Mouse (Mus musculus): ENCODE measurements around the gene Dnajc19.
"Not testable (repeated sequence)": the region's sequence is repeated elsewhere in the genome, so short reads cannot be mapped to it uniquely, and the experiment has no call there.

Dnajc19 gene

GRCm38 (mm10) chr3:34080900-34081662, at the start of gene Dnajc19:
Dnajc19 (minus strand) TSS chr3:34081321.
- in situ Hi-C loops (cut with MboI; ENCODE audit: unreplicated experiment in 2 of 2): loop anchor here in 1 of 2 experiments (25.0 kb wide), 1 partner anchor 269 kb away; no protein-coding TSS in a partner anchor

GRCm38 (mm10) chr3:34129957-34130356, 48.8 kb upstream of the Dnajc19 start:
- in situ Hi-C loops (cut with MboI; ENCODE audit: unreplicated experiment in 2 of 2): no loop called here

- in situ Hi-C loops (cut with MboI; ENCODE audit: unreplicated experiment in 2 of 2): no loop called here
These were observed 40.2 kb upstream of the Dnajc19 start for GRCm38 (mm10) chr3:34121311-34121710.

GRCm38 (mm10) chr3:34120791-34121190, 39.7 kb upstream of the Dnajc19 start:
- in situ Hi-C loops (cut with MboI; ENCODE audit: unreplicated experiment in 2 of 2): no loop called here

GRCm38 (mm10) chr3:34119869-34120268, 38.7 kb upstream of the Dnajc19 start:
- in situ Hi-C loops (cut with MboI; ENCODE audit: unreplicated experiment in 2 of 2): no loop called here

GRCm38 (mm10) chr3:34115806-34116205, 34.7 kb upstream of the Dnajc19 start:
- in situ Hi-C loops (cut with MboI; ENCODE audit: unreplicated experiment in 2 of 2): no loop called here

- in situ Hi-C loops (cut with MboI; ENCODE audit: unreplicated experiment in 2 of 2): no loop called here
These were observed 31.0 kb upstream of the Dnajc19 start for GRCm38 (mm10) chr3:34111941-34112685.

- in situ Hi-C loops (cut with MboI; ENCODE audit: unreplicated experiment in 2 of 2): no loop called here
These were observed 26.5 kb upstream of the Dnajc19 start for GRCm38 (mm10) chr3:34107631-34108030.

- in situ Hi-C loops (cut with MboI; ENCODE audit: unreplicated experiment in 2 of 2): no loop called here
These were observed 25.3 kb upstream of the Dnajc19 start for GRCm38 (mm10) chr3:34106421-34106820.

- in situ Hi-C loops (cut with MboI; ENCODE audit: unreplicated experiment in 2 of 2): no loop called here
These were observed 23.0 kb upstream of the Dnajc19 start for GRCm38 (mm10) chr3:34103902-34104672.

- in situ Hi-C loops (cut with MboI; ENCODE audit: unreplicated experiment in 2 of 2): no loop called here
These were observed 21.8 kb upstream of the Dnajc19 start for GRCm38 (mm10) chr3:34102891-34103290.

- in situ Hi-C loops (cut with MboI; ENCODE audit: unreplicated experiment in 2 of 2): loop anchor here in 1 of 2 experiments (25.0 kb wide), 1 partner anchor 271 kb away; no protein-coding TSS in a partner anchor
These were observed 2.5 kb upstream of the Dnajc19 start for GRCm38 (mm10) chr3:34083655-34084054.

- in situ Hi-C loops (cut with MboI; ENCODE audit: unreplicated experiment in 2 of 2): loop anchor here in 1 of 2 experiments (25.0 kb wide), 1 partner anchor 270 kb away; no protein-coding TSS in a partner anchor
These were observed 808 bp upstream of the Dnajc19 start for GRCm38 (mm10) chr3:34081929-34082328.

GRCm38 (mm10) chr3:34076058-34076759, 4.9 kb downstream of the Dnajc19 start:
- in situ Hi-C loops (cut with MboI; ENCODE audit: unreplicated experiment in 2 of 2): loop anchor here (5.0 to 25.0 kb wide), 3 partner anchors 44 to 264 kb away; no protein-coding TSS in a partner anchor

GRCm38 (mm10) chr3:34072726-34073125, 8.4 kb downstream of the Dnajc19 start:
- in situ Hi-C loops (cut with MboI; ENCODE audit: unreplicated experiment in 2 of 2): no loop called here

- in situ Hi-C loops (cut with MboI; ENCODE audit: unreplicated experiment in 2 of 2): not testable (repeated sequence)
These were observed 12.2 kb downstream of the Dnajc19 start for GRCm38 (mm10) chr3:34068943-34069342.

- in situ Hi-C loops (cut with MboI; ENCODE audit: unreplicated experiment in 2 of 2): no loop called here
These were observed 18.8 kb downstream of the Dnajc19 start for GRCm38 (mm10) chr3:34062352-34062751.

- in situ Hi-C loops (cut with MboI; ENCODE audit: unreplicated experiment in 2 of 2): loop anchor here (25.0 kb wide), 2 partner anchors 1305 to 1870 kb away; partner anchors contain the start of genes Mrpl47 (in 1 of the 2) and Ndufb5 (in 1 of the 2)
These were observed 39.1 kb downstream of the Dnajc19 start for GRCm38 (mm10) chr3:34041990-34042389.

GRCm38 (mm10) chr3:34035706-34036105, 45.4 kb downstream of the Dnajc19 start:
- in situ Hi-C loops (cut with MboI; ENCODE audit: unreplicated experiment in 2 of 2): loop anchor here (25.0 kb wide), 2 partner anchors 1298 to 1877 kb away; partner anchors contain the start of genes Mrpl47 (in 1 of the 2) and Ndufb5 (in 1 of the 2)

GRCm38 (mm10) chr3:34034803-34035202, 46.3 kb downstream of the Dnajc19 start:
- in situ Hi-C loops (cut with MboI; ENCODE audit: unreplicated experiment in 2 of 2): loop anchor here (5.0 to 25.0 kb wide), 3 partner anchors 42 to 1877 kb away; partner anchors contain the start of genes Mrpl47 (in 1 of the 2) and Ndufb5 (in 1 of the 2)

Measured in v-Abl transformed pro-B cells (cell line).